Mouse (Mus musculus) forebrain, embryonic 16.5 days (tissue): ENCODE measurements around the gene Hus1b. TPM values are rescaled to one million over a fixed set of nuclear protein-coding genes. Genes with fewer than 3 reads are reported as not detected.

Experiments used
- polyA plus RNA-seq: library from polyadenylated mRNA; unstranded; fragments of >200 nt; fragmentation: Nextera tagmentation; extraction: Ambion mirVana; gene quantifications from 2 replicates; pipeline ENCODE4 v1.2.1, GENCODE M21; 2015

The Hus1b gene
- polyA plus RNA-seq, 1 experiment from 2014 or later = not detected

Other genes starting within 250 kb of the Hus1b start
- gene Irf4, start 198.5 kb downstream of the Hus1b start, polyA plus RNA-seq = 0.06 and 0.11 TPM in 2 replicates
- 63.0 and 64.5 TPM in 2 replicates for gene Exoc2, start 26.3 kb upstream of the Hus1b start, polyA plus RNA-seq
- gene Gm5447, start 26.4 kb upstream of the Hus1b start, polyA plus RNA-seq = 0.15 TPM in 1 of 2 replicates, not detected in the other